Mouse (Mus musculus): ENCODE measurements at regions not wholly inside any gene's neighbourhood (a gene's known extent, or its start where the extent isn't known, plus 50 kb on each side); places are given as distances from the start of the nearest gene placed in this dataset.

DNA sequence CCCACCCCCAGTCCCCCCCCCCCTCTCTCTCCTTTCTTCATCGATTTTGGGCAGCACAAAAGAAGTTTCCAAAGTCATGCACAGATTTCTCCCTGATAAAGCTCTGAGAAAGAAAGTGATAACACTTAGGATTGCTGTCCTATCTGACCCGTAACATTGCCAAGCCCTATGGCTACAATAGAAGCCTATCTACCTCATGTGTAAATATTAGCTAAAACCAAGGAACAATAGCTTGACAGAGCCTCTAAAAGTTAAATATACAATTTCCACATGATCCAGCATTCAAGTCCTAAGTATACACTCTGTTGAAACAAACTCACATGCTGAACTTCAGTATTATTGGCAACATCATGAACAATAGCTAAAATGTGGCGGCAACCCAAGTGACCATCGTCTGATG is 864.9 kb downstream of the Efnb2 start:
- TF ChIP-seq POLR2A (IDR thresholded peaks at IDR 0.05; ENCODE audit: borderline replicate concordance, extremely low read depth, insufficient read depth, insufficient read length, poor library complexity, severe bottlenecking), result no peak
- TF ChIP-seq CTCF (IDR thresholded peaks at IDR 0.05; ENCODE audit: borderline replicate concordance, extremely low read depth, insufficient read depth, insufficient read length), result no peak
